Mouse (Mus musculus) testis, adult 2 months (tissue): Measurements from ENCODE around the gene Rasgef1b. TPM values are rescaled to one million over a fixed set of nuclear protein-coding genes. Genes with fewer than 3 reads are reported as not detected.
A peak's percentile ranks its signal among the peaks of the same experiment; 100 is the strongest.

Experiments
- H3K27ac ChIP-seq: fragments of 200-500 bp; 2 replicates; pipeline ENCODE4 v1.5.1; 2012; ENCODE audit warnings: low read depth, low read length; ENCODE audit not compliant: control insufficient read depth, insufficient read depth
- H3K27me3 ChIP-seq: fragments of 200-500 bp; 2 replicates; pipeline ENCODE4 v1.6.1; 2012; ENCODE audit warnings: mild to moderate bottlenecking, low read length, moderate library complexity; ENCODE audit not compliant: control insufficient read depth, insufficient read depth
- H3K36me3 ChIP-seq: fragments of 200-500 bp; 2 replicates; pipeline ENCODE4 v1.6.1; 2012; ENCODE audit warnings: mild to moderate bottlenecking, low read length; ENCODE audit not compliant: control insufficient read depth, insufficient read depth
- H3K4me1 ChIP-seq: fragments of 200-500 bp; 2 replicates; pipeline ENCODE4 v1.6.1; 2012; ENCODE audit warnings: low read length; ENCODE audit not compliant: control insufficient read depth, insufficient read depth
- H3K4me3 ChIP-seq: fragments of 200-500 bp; 2 replicates; pipeline ENCODE4 v1.5.1; 2012; ENCODE audit warnings: low read depth, mild to moderate bottlenecking, low read length, moderate library complexity, mixed read lengths; ENCODE audit not compliant: control insufficient read depth
- CTCF ChIP-seq: fragments of 200-500 bp; IDR thresholded peaks from 2 replicates; pipeline ENCODE4 v1.5.1; 2012; ENCODE audit warnings: low read depth, mild to moderate bottlenecking, inconsistent platforms, low read length, moderate library complexity; ENCODE audit not compliant: control insufficient read depth, insufficient read depth, insufficient replicate concordance
- POLR2A ChIP-seq: fragments of 200-500 bp; IDR thresholded peaks from 2 replicates; pipeline ENCODE4 v1.6.1; 2012; ENCODE audit warnings: low read depth, mild to moderate bottlenecking, inconsistent platforms, low read length, moderate library complexity; ENCODE audit not compliant: control insufficient read depth
- polyA plus RNA-seq: library from polyadenylated mRNA; depleted of rRNA; stranded (reverse); fragments of >200 nt; gene quantifications from 2 replicates; pipeline ENCODE4 v1.2.3, GENCODE M21; 2012

Rasgef1b gene
- polyA plus RNA-seq, 1 experiment = 3.2 TPM

GRCm38 (mm10) chr5:99656024-99656423 is 72.8 kb downstream of the Rasgef1b start:
- no peaks in the 10 kb centered on the region for H3K27me3 ChIP-seq
- TF ChIP-seq POLR2A = no peak
- TF ChIP-seq CTCF = no peak

GRCm38 (mm10) chr5:99652931-99653330 is 75.9 kb downstream of the Rasgef1b start:
- no peaks in the 10 kb centered on the region for H3K27me3 ChIP-seq
- no peak for TF ChIP-seq CTCF
- TF ChIP-seq POLR2A = no peak
- H3K36me3 ChIP-seq = no peaks in the 10 kb centered on the region

More at GRCm38 (mm10) chr5:99656024-99656423, 72.8 kb downstream of the Rasgef1b start:
- Histone ChIP-seq H3K4me3 (no peak overlapping the region), H3K27ac (no peak overlapping the region), H3K36me3 (no peaks in the 10 kb centered on the region), H3K4me1 (peaks cover 2% of the 10 kb centered on the region)

GRCm38 (mm10) chr5:99641407-99641806 is 87.5 kb downstream of the Rasgef1b start:
- TF ChIP-seq POLR2A (no peak), CTCF (no peak)
- Histone ChIP-seq H3K36me3 (no peaks in the 10 kb centered on the region), H3K27ac (no peak overlapping the region), H3K27me3 (no peaks in the 10 kb centered on the region), H3K4me3 (no peak overlapping the region), H3K4me1 (no peaks in the 10 kb centered on the region)

More at GRCm38 (mm10) chr5:99652931-99653330, 75.9 kb downstream of the Rasgef1b start:
- Histone ChIP-seq H3K4me3 (no peak overlapping the region), H3K4me1 (peaks cover 2% of the 10 kb centered on the region), H3K27ac (no peak overlapping the region)

- TF ChIP-seq POLR2A = no peak
- TF ChIP-seq CTCF = no peak
- Histone ChIP-seq H3K27me3 (no peaks in the 10 kb centered on the region), H3K4me1 (no peaks in the 10 kb centered on the region), H3K36me3 (no peaks in the 10 kb centered on the region), H3K27ac (no peak overlapping the region), H3K4me3 (no peak overlapping the region)
Observed at GRCm38 (mm10) chr5:99636575-99636974, 92.3 kb downstream of the Rasgef1b start.

- TF ChIP-seq CTCF (peak; percentile 49; the same call in 1 of the 2 replicates), POLR2A (no peak)
- H3K27ac ChIP-seq = no peak overlapping the region
- no peaks in the 10 kb centered on the region for H3K4me1 ChIP-seq
- no peak overlapping the region for H3K4me3 ChIP-seq
- H3K27me3 ChIP-seq = no peaks in the 10 kb centered on the region
- H3K36me3 ChIP-seq = no peaks in the 10 kb centered on the region
Observed at GRCm38 (mm10) chr5:99634010-99634541, 94.8 kb downstream of the Rasgef1b start.

GRCm38 (mm10) chr5:99633548-99633947 is 95.3 kb downstream of the Rasgef1b start:
- no peak overlapping the region for H3K27ac ChIP-seq
- no peaks in the 10 kb centered on the region for H3K27me3 ChIP-seq
- no peaks in the 10 kb centered on the region for H3K4me1 ChIP-seq
- H3K4me3 ChIP-seq = no peak overlapping the region
- TF ChIP-seq POLR2A = no peak
- no peaks in the 10 kb centered on the region for H3K36me3 ChIP-seq

GRCm38 (mm10) chr5:99632649-99633310 is 96.1 kb downstream of the Rasgef1b start:
- H3K27ac ChIP-seq = no peak overlapping the region
- H3K27me3 ChIP-seq = no peaks in the 10 kb centered on the region
- H3K4me3 ChIP-seq = no peak overlapping the region
- no peaks in the 10 kb centered on the region for H3K36me3 ChIP-seq
- H3K4me1 ChIP-seq = no peaks in the 10 kb centered on the region
- TF ChIP-seq POLR2A = no peak
- no peak for TF ChIP-seq CTCF
